Mouse (Mus musculus): ENCODE results near the gene Cmtr1.

DNA sequence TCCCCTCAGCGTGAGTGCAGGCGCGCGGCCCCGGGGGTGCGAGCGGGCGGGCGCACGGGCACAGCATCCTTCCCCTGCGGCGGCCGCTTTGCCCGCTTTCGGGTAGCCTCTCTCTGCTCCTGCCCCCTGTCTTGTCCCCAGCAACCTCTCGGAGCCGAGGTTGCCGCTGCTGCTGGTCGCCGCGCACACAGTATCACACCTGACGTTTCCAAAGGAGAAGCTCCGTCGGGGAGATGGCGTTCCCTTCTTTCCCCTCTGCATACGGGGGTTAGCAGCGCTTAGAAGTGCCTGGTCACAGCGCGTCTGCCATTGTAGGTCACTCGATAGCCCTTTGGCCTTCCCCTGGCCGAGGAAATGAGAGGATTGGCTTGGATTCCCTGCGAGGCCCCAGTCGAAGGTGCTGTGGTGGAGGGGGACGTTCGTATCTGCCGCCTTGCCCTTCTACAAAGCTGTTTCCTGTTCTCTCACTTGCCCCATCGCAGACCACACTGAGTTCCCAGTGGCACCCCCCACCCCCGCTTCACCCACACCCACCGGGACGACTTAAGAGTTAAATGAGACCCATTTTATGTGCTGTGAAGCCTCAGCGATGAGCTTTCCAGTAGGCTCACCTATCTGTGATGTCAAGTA, 482 bp downstream of the Cmtr1 start:
- TF ChIP-seq POLR2A (IDR thresholded peaks at IDR 0.05; ENCODE audit: low read depth, low read length) = no peak
- TF ChIP-seq CTCF (conservative IDR thresholded peaks at IDR 0.05; ENCODE audit: insufficient read depth, insufficient read length, low read depth, low read length) = no peak

Measured in kidney, adult 2 months (tissue).